Mouse (Mus musculus) forebrain, embryonic 16.5 days (tissue): Measurements from ENCODE around the gene Cbarp. TPM values are rescaled to one million over a fixed set of nuclear protein-coding genes. Genes with fewer than 3 reads are reported as not detected.

Source experiments
- ATAC-seq: fragments of 200-750 bp; cut with Nextera tagmentation; 2 replicates; pipeline ENCODE4 v1.8.0; 2017; ENCODE audit warnings: mild to moderate bottlenecking, moderate library complexity
- H3K27ac ChIP-seq: fragments of 300-500 bp; sonication (generic); 2 replicates; pipeline ENCODE4 v1.5.1; 2014; ENCODE audit warnings: low read length, control low read depth
- H3K27me3 ChIP-seq: fragments of 300-500 bp; sonication (generic); replicated peaks from 2 replicates; pipeline ENCODE4 v1.6.1; 2014; ENCODE audit warnings: low read length; ENCODE audit not compliant: control insufficient read depth, insufficient read depth
- H3K36me3 ChIP-seq: fragments of 300-500 bp; sonication (generic); 2 replicates; pipeline ENCODE4 v1.6.1; 2014; ENCODE audit not compliant: control insufficient read depth, insufficient read depth
- H3K4me1 ChIP-seq: fragments of 300-500 bp; sonication (generic); replicated peaks from 2 replicates; pipeline ENCODE4 v1.6.1; 2014; ENCODE audit warnings: low read length; ENCODE audit not compliant: control insufficient read depth, insufficient read depth
- H3K4me2 ChIP-seq: fragments of 300-500 bp; sonication (generic); 2 replicates; pipeline ENCODE4 v1.6.1; 2014; ENCODE audit warnings: mild to moderate bottlenecking, low read length, control low read depth
- H3K4me3 ChIP-seq: fragments of 300-500 bp; sonication (generic); replicated peaks from 2 replicates; pipeline ENCODE4 v1.5.1; 2014; ENCODE audit warnings: mild to moderate bottlenecking, low read length, control low read depth
- H3K9ac ChIP-seq: fragments of 300-500 bp; sonication (generic); replicated peaks from 2 replicates; pipeline ENCODE4 v1.6.1; 2014; ENCODE audit warnings: low read depth, low read length, control low read depth
- H3K9me3 ChIP-seq: fragments of 300-500 bp; sonication (generic); 2 replicates; pipeline ENCODE4 v1.6.1; 2016; ENCODE audit warnings: low read length; ENCODE audit not compliant: control insufficient read depth
- WGBS: fragments of 180-500 bp; shearing (Covaris S2); extraction: QIAGEN DNeasy Blood & Tissue Kit; methylation state at CpG from one replicate; pipeline ENCODE4 v1.1.7; 2014; 5-methylcytosine and 5-hydroxymethylcytosine counted together
- polyA plus RNA-seq: library from polyadenylated mRNA; unstranded; fragments of >200 nt; fragmentation: Nextera tagmentation; extraction: Ambion mirVana; gene quantifications from 2 replicates; pipeline ENCODE4 v1.2.1, GENCODE M21; 2015

Cbarp gene
- polyA plus RNA-seq, 1 experiment from 2014 or later, result 44.5 TPM

DNA sequence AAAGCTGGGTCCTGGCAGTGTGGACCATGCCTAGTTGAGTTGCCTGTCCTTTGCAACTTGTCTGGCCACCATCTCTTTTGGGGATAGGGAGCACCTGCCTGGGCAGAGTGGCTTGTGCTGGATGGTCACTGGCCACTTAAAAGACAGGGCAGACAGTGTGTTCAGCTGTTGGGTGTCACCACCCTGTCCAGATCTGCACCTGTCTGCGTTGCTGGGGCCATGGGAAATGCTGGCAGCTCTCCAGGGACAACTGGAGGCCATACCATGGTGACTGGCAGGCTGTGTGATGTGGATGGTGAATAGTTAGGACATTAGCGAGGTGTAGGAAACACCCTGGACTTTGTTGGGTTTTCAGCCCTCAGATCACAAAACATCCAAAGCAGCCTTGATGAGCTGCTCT, 20.5 kb downstream of the Cbarp start:
- 58% methylated on average over 2 of the region's 2 CpGs for WGBS
- no peak for ATAC-seq
- H3K36me3 ChIP-seq, result no peaks in the 10 kb centered on the region; the same call in 1 of the 2 replicates

DNA sequence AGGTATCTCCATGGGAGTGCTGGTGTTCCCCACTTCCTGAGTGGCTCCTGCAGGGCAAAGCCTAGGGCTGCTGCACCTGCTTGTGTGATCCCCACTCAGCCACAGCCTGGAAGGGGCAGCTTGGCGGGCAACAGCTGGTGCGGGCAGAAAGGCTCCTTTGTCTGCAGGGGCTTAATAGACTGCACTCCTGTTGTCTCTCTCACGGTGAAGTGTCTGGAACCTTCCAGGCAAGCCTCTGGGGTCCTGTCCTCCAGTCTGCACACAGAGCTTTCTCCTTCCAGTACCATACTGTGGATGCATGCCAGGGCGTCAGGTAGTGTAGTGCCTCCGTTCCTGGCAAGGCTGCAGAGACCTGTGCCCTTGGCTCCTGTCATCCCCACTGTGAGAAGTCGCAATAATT, 22.1 kb downstream of the Cbarp start:
- no peaks in the 10 kb centered on the region for H3K27me3 ChIP-seq
- peaks cover 40% of the 10 kb centered on the region for H3K4me1 ChIP-seq
- H3K9me3 ChIP-seq, result no peaks in the 10 kb centered on the region
- no peak overlapping the region for H3K4me3 ChIP-seq
- H3K4me2 ChIP-seq, result peak overlapping the region; percentile 4
- H3K27ac ChIP-seq, result 0 out of 2 replicates have a peak overlapping the region, but pooled peaks have one; percentile 4
- 36% methylated on average over 6 of the region's 6 CpGs for WGBS
- H3K9ac ChIP-seq, result peak overlapping the region; percentile 42; the same call in 1 of the 2 replicates
- H3K36me3 ChIP-seq, result no peaks in the 10 kb centered on the region; the same call in 1 of the 2 replicates
- no peak for ATAC-seq

More for the DNA sequence above, 20.5 kb downstream of the Cbarp start:
- Histone ChIP-seq H3K9me3 (no peaks in the 10 kb centered on the region), H3K4me1 (peaks cover 34% of the 10 kb centered on the region), H3K27me3 (no peaks in the 10 kb centered on the region), H3K27ac (no peak overlapping the region), H3K4me2 (no peak overlapping the region), H3K9ac (no peak overlapping the region), H3K4me3 (no peak overlapping the region)

DNA sequence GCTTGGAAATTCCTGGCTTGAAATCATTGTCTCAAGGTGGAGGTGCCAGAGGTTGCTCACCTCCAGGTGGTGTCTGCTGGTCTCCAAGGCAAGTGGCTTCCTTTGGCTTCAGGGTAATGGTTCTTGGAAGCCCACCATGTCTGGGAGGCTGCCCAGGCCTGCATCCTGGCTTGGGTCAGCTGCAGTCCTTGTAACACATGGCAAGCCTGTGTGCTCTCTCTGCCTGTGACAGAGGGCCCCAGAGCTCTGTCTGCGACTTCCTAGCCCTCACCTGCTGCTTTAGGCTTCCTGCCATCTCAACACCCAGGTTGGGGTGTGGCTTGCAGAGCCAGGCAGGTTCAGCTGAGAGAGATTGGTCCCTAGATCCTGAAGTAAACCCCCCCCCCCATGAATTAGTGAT, 22.9 kb downstream of the Cbarp start:
- Histone ChIP-seq H3K9ac (peak overlapping the region; percentile 84), H3K4me3 (peak overlapping the region; percentile 92), H3K4me1 (peaks cover 40% of the 10 kb centered on the region), H3K9me3 (no peaks in the 10 kb centered on the region), H3K4me2 (peak overlapping the region; percentile 99), H3K27ac (no peak overlapping the region), H3K27me3 (no peaks in the 10 kb centered on the region), H3K36me3 (no peaks in the 10 kb centered on the region; the same call in 1 of the 2 replicates)
- ATAC-seq, result no peak
- 63% methylated on average over 1 of the region's 1 CpGs for WGBS

DNA sequence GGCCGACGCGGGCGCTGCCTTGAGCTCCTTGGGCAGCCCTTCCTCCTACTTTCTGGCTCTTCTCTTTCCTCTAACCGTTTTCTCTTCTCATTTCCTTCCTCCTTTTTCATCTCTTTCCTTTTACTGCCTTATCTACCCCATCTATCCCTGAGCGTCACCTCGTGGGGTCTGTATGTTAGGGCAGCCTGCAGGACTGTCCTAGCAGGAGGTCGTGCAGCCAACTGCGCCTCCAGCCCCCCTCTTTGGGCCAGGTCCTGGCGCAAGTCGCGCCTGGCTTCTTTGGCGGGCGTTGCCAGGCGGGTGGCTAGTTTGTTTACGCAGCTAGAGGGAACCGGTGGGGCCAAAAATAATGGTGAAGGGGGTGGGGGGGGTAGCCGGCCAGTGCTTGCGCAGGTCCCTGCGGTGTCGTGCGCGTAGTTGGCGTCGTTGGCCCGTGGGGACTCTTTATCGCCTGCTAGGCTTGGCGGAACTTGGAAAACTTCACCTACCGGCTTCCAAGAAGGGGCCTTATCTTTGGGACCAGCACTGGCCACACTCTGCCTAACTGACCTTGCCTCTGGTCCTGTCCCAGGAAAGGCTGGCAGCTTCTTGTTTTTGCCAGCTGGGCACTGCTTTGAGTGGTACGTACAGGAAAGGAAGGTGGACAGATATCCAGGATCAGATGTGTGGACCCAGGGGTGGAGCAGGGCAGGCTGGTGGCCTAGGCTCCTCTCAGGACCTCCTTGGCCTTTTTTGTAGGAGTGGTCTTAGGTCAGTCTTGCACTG, 23.5 kb downstream of the Cbarp start:
- Histone ChIP-seq H3K4me1 (peaks cover 40% of the 10 kb centered on the region), H3K4me3 (peak overlapping the region; percentile 92), H3K9me3 (no peaks in the 10 kb centered on the region), H3K27me3 (no peaks in the 10 kb centered on the region), H3K27ac (no peak overlapping the region), H3K4me2 (peak overlapping the region; percentile 99), H3K36me3 (no peaks in the 10 kb centered on the region; the same call in 1 of the 2 replicates), H3K9ac (peak overlapping the region; percentile 84)
- no peak for ATAC-seq
- WGBS, result 3% methylated on average over 30 of the region's 30 CpGs

DNA sequence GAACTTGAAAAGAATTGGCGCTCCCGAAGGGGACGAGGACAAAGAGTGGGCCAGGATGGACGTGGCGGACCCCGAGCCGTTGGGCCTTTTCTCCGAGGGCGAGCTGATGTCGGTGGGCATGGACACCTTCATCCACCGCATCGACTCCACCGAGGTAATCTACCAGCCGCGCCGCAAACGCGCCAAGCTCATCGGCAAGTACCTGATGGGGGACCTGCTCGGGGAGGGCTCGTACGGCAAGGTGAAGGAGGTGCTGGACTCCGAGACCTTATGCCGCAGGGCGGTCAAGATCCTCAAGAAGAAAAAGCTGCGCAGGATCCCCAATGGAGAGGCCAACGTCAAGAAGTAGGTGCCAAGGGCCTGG, 24.1 kb downstream of the Cbarp start:
- peak overlapping the region; percentile 92 for H3K4me3 ChIP-seq
- peaks cover 40% of the 10 kb centered on the region for H3K4me1 ChIP-seq
- peak overlapping the region; percentile 99 for H3K4me2 ChIP-seq
- no peaks in the 10 kb centered on the region for H3K27me3 ChIP-seq
- no peak overlapping the region for H3K27ac ChIP-seq
- no peaks in the 10 kb centered on the region for H3K36me3 ChIP-seq
- H3K9ac ChIP-seq, result peak overlapping the region; percentile 84
- H3K9me3 ChIP-seq, result no peaks in the 10 kb centered on the region
- WGBS, result 0% methylated on average over 27 of the region's 27 CpGs
- no peak for ATAC-seq

DNA sequence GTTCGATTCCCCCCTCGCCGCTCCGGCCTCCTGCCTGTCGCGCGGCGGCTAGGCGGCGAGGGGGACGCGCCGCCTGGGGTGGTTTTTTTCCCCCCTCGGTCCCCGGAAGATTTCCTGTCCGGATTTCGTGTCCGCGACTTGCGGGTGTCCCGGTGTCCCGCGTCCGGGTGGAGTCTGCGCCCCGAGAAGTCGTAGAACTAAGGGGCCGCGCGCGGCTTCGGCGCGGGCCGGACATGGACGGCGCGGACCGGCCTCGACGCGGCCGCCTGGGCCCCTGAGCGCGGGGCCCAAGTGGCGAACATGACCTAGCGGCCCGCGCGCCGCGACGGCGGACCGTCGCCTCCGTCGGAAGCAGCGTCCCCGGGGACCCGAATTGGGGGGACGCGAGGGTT, 24.7 kb downstream of the Cbarp start:
- peaks cover 40% of the 10 kb centered on the region for H3K4me1 ChIP-seq
- no peaks in the 10 kb centered on the region for H3K9me3 ChIP-seq
- H3K4me3 ChIP-seq, result peak overlapping the region; percentile 92
- no peak for ATAC-seq
- peak overlapping the region; percentile 99 for H3K4me2 ChIP-seq
- no peaks in the 10 kb centered on the region for H3K27me3 ChIP-seq
- WGBS, result under 1% methylated on average over 63 of the region's 63 CpGs
- peak overlapping the region; percentile 84 for H3K9ac ChIP-seq
- no peaks in the 10 kb centered on the region for H3K36me3 ChIP-seq
- peak overlapping the region; percentile 73 for H3K27ac ChIP-seq

DNA sequence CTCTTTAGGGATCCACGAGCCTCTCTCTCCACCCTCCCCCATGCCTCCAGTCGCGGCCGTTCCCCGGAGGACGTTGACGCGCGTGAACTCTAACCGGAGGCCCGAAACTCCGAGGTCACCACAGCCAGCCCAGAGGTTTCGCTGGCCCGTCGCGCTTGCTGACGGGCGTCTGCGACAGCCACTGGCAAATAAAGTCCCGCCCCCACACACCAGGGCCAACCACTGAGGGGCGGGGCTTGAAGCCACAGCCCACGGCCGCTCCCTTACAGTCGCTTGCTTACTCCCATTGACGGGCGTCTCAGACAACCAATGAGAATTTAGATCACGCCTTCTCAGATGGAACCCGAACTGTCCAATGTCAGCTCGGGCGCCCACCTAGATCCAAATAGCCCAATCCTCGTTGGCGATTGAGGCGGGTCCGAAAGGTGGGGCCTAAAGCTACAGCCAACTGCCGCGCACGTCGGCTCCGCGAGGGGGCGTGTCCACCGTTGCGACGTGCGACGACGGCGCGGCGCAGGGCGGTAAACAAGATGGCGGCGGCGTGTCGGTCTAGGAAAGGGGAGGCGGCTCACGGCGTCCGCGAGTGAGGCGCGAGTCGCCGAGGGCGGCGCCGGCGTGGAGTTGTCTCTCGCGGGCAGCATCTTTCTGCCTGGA, 25.2 kb downstream of the Cbarp start, which contains the start of gene Stk11:
TSS of gene Stk11 (plus strand) at position 514 of the 654 bp plus-strand sequence.
- H3K4me1 ChIP-seq, result peaks cover 40% of the 10 kb centered on the region
- H3K9me3 ChIP-seq, result no peaks in the 10 kb centered on the region
- ATAC-seq, result peak; percentile 98
- peak within 1 kb of the TSS; percentile 99 for H3K4me2 ChIP-seq
- H3K4me3 ChIP-seq, result peak within 1 kb of the TSS; percentile 92
- peak within 1 kb of the TSS; percentile 84 for H3K9ac ChIP-seq
- WGBS, result under 1% methylated on average over 70 of the region's 70 CpGs
- H3K27me3 ChIP-seq, result no peaks in the 10 kb centered on the region
- peak within 1 kb of the TSS; percentile 73 for H3K27ac ChIP-seq
- no peaks in the 10 kb centered on the region for H3K36me3 ChIP-seq

DNA sequence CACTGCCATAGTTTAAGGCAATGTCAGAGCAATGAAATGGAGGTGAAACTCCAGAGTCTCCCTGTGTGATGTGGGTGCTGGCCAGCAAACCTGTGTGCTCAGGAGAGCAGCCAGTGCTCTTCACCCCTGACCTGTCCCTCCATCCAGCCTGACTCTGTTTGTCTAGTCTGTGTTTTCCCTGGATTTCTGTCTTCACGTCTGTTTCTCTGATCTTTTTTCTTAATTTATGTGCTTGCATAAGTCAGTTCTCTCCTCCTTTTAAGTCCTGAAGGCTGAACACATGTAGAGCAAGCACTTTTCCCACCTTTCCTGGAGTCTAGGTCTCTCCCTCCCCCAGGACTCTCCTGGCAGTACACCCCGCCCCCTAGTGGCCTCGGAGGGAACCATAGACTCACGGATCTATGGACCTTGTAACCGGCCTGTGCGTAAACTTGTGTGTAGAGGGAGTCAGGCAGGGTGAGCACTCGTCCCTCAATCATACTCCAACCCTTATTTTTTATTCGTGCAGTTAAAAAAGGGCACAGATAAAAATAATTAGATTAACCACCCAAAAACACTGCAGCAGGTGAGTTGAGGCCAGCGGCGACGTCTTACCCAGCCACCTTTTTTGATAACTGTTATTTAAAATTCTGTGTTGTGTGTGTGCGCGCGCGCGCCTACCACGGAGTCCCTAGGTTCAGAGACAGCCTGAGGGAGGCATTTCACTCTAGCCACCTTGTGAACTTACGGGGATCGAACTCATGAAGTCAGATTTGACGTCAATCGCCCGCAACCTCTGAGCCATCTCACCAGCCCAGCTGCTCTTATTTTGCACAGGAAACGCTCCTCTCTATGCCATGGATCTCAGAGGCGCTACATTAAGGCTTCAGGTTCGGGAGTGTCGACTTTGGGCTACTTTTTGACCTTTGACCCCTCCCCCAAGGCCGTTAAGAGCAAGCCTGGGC, 26.0 kb downstream of the Cbarp start:
- Histone ChIP-seq H3K27ac (peak overlapping the region; percentile 63), H3K9ac (peak overlapping the region; percentile 55), H3K4me1 (peaks cover 34% of the 10 kb centered on the region), H3K4me2 (peak overlapping the region; percentile 60), H3K27me3 (no peaks in the 10 kb centered on the region), H3K36me3 (no peaks in the 10 kb centered on the region), H3K9me3 (no peaks in the 10 kb centered on the region), H3K4me3 (peak overlapping the region; percentile 92)
- 2% methylated on average over 27 of the region's 27 CpGs for WGBS
- ATAC-seq, result 0 out of 2 replicates have a peak, but pooled peaks have one; percentile 21
